Mouse (Mus musculus) liver, embryonic 14.5 days (tissue): ENCODE measurements around the gene Myb. TPM values are rescaled to one million over a fixed set of nuclear protein-coding genes. Genes with fewer than 3 reads are reported as not detected.

Experiments used
- ATAC-seq: fragments of 200-750 bp; cut with Nextera tagmentation; 2 replicates; pipeline ENCODE4 v1.8.0; 2017; ENCODE audit warnings: moderate number of reproducible peaks, mild to moderate bottlenecking, moderate library complexity; ENCODE audit not compliant: insufficient read depth
- DNase-seq, 3 experiments: peaks; one replicate each; pipeline ENCODE4 v3.0.0-alpha.2; 2012 to 2013; ENCODE audit warnings: low read depth in 3 of 3, low spot score in 3 of 3
- H3K27ac ChIP-seq: fragments of 300-500 bp; sonication (generic); 2 replicates; pipeline ENCODE4 v1.5.1; 2014; ENCODE audit warnings: moderate library complexity, mild to moderate bottlenecking, control low read depth, inconsistent platforms
- H3K27me3 ChIP-seq: fragments of 300-500 bp; sonication (generic); 2 replicates; pipeline ENCODE4 v1.6.1; 2014; ENCODE audit warnings: mild to moderate bottlenecking, low read length, moderate library complexity; ENCODE audit not compliant: control insufficient read depth, insufficient read depth
- H3K36me3 ChIP-seq: fragments of 300-500 bp; sonication (generic); replicated peaks from 2 replicates; pipeline ENCODE4 v1.6.1; 2014; ENCODE audit warnings: low read depth; ENCODE audit not compliant: control insufficient read depth, insufficient read depth
- H3K4me1 ChIP-seq, 2 experiments: fragments of 200-500 bp in 1 of 2; fragments of 300-500 bp in 1 of 2; sonication (generic) in 1 of 2; replicated peaks; 2 replicates each; pipeline ENCODE4 v1.6.1; 2012 to 2014; ENCODE audit warnings: antibody characterized with exemption in 1 of 2, inconsistent platforms in 1 of 2, low read length in 1 of 2; ENCODE audit not compliant: control insufficient read depth in 2 of 2, insufficient read depth in 2 of 2
- H3K4me2 ChIP-seq: fragments of 300-500 bp; sonication (generic); 2 replicates; pipeline ENCODE4 v1.6.1; 2014; ENCODE audit warnings: low read depth, mild to moderate bottlenecking, control low read depth, moderate library complexity
- H3K4me3 ChIP-seq, 2 experiments: fragments of 200-500 bp in 1 of 2; fragments of 300-500 bp in 1 of 2; sonication (generic) in 1 of 2; 2 replicates each; pipeline ENCODE4 v1.5.1; 2012 to 2014; ENCODE audit warnings: low read depth in 2 of 2, low read length in 2 of 2, mild to moderate bottlenecking in 2 of 2, control low read depth in 1 of 2, inconsistent platforms in 1 of 2, moderate library complexity in 1 of 2; ENCODE audit not compliant: insufficient read depth in 1 of 2
- H3K9ac ChIP-seq: fragments of 300-500 bp; sonication (generic); replicated peaks from 2 replicates; pipeline ENCODE4 v1.6.1; 2014; ENCODE audit warnings: mild to moderate bottlenecking, control low read depth, moderate library complexity
- H3K9me3 ChIP-seq: fragments of 300-500 bp; sonication (generic); 2 replicates; pipeline ENCODE4 v1.6.1; 2016; ENCODE audit warnings: low read length, mixed read lengths; ENCODE audit not compliant: control insufficient read depth
- CTCF ChIP-seq: IDR thresholded peaks from 2 replicates; pipeline ENCODE4 v1.5.1; 2016; ENCODE audit warnings: antibody characterized with exemption, low read depth, control low read depth
- EP300 ChIP-seq: IDR thresholded peaks from 2 replicates; pipeline ENCODE4 v1.6.1; 2016; ENCODE audit warnings: antibody characterized with exemption, low read depth
- WGBS: fragments of 180-500 bp; shearing (Covaris S2); extraction: QIAGEN DNeasy Blood & Tissue Kit; methylation state at CpG from one replicate; pipeline ENCODE4 v1.1.7; 2014; ENCODE audit not compliant: insufficient replicate concordance; 5-methylcytosine and 5-hydroxymethylcytosine counted together
- polyA plus RNA-seq, 2 experiments: library from polyadenylated mRNA; depleted of rRNA in 1 of 2; stranded (reverse) in 1 of 2; unstranded in 1 of 2; fragments of >200 nt; fragmentation: Nextera tagmentation in 1 of 2; extraction: Ambion mirVana in 1 of 2; gene quantifications; 2 replicates each; pipeline versions ENCODE4 v1.2.1 to v1.2.3; 2012 to 2014

Myb gene
- polyA plus RNA-seq, 2 experiments, result 11.7 to 16.9 TPM

- Histone ChIP-seq H3K4me2 (no peak overlapping the region), H3K4me1 (no peaks in the 10 kb centered on the region), H3K9ac (no peak overlapping the region), H3K36me3 (no peaks in the 10 kb centered on the region), H3K9me3 (no peaks in the 10 kb centered on the region), H3K27ac (no peak overlapping the region), H3K27me3 (no peaks in the 10 kb centered on the region), H3K4me3 (no peak overlapping the region)
- DNase-seq (no peak), ATAC-seq (no peak)
- WGBS, result 65% methylated on average over 2 of the region's 2 CpGs
- TF ChIP-seq CTCF (no peak), EP300 (no peak)
These were observed 55.6 kb downstream of the Myb start for GRCm38 (mm10) chr10:21105206-21105605.

GRCm38 (mm10) chr10:21102689-21103088 lies 58.1 kb downstream of the Myb start:
- no peaks in the 10 kb centered on the region for H3K27me3 ChIP-seq
- no peak overlapping the region for H3K9ac ChIP-seq
- WGBS, result 66% methylated on average over 7 of the region's 7 CpGs
- no peak overlapping the region for H3K27ac ChIP-seq
- H3K9me3 ChIP-seq, result no peaks in the 10 kb centered on the region
- ATAC-seq, result no peak
- no peaks in the 10 kb centered on the region for H3K4me1 ChIP-seq
- no peaks in the 10 kb centered on the region for H3K36me3 ChIP-seq
- no peak for TF ChIP-seq CTCF
- no peak for TF ChIP-seq EP300
- H3K4me3 ChIP-seq, result no peak overlapping the region
- no peak for DNase-seq
- H3K4me2 ChIP-seq, result no peak overlapping the region

- Histone ChIP-seq H3K4me1 (no peaks in the 10 kb centered on the region), H3K27ac (no peak overlapping the region), H3K4me2 (no peak overlapping the region), H3K9me3 (no peaks in the 10 kb centered on the region), H3K4me3 (no peak overlapping the region), H3K36me3 (no peaks in the 10 kb centered on the region), H3K27me3 (no peaks in the 10 kb centered on the region), H3K9ac (no peak overlapping the region)
- no peak for DNase-seq
- TF ChIP-seq CTCF (no peak), EP300 (no peak)
- WGBS, result 64% methylated on average over 4 of the region's 4 CpGs
- ATAC-seq, result no peak
These were observed 58.8 kb downstream of the Myb start for GRCm38 (mm10) chr10:21101948-21102347.

DNA sequence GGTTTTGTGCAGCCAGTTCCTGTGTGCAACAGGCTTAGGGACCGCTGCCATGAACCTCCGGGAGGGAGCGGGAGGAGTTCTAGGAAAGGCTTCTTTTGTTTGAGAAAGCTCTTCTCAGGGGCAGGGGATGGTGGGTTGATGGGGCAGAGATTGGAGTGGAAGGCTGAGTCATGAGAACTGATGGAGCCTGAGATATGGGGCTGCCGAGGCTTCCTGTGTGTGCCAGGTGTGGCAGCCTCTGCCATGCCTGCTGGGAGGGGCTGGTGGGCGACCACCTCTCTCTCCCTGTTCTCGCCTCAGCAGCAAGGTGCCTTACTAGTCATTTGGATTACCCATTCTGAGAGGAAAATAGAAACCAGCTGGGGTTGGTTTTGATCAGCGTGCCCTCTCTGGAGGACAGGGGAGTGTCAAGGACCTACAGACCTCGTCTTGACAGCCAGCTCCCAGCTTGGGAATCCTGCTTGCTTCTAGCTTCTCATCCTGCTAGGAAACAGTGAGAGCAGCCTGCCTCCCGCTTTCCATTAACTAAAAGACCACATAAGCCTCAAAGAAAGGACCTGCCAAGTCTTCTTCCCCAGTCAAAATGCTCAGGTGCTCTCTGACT lies 60.0 kb downstream of the Myb start:
- ATAC-seq (no peak), DNase-seq (no peak)
- WGBS, result 41% methylated on average over 9 of the region's 9 CpGs
- Histone ChIP-seq H3K27ac (no peak overlapping the region), H3K36me3 (no peaks in the 10 kb centered on the region), H3K9ac (no peak overlapping the region), H3K27me3 (no peaks in the 10 kb centered on the region), H3K4me3 (no peak overlapping the region), H3K4me2 (no peak overlapping the region), H3K9me3 (no peaks in the 10 kb centered on the region), H3K4me1 (no peaks in the 10 kb centered on the region)
- no peak for TF ChIP-seq EP300
- no peak for TF ChIP-seq CTCF

DNA sequence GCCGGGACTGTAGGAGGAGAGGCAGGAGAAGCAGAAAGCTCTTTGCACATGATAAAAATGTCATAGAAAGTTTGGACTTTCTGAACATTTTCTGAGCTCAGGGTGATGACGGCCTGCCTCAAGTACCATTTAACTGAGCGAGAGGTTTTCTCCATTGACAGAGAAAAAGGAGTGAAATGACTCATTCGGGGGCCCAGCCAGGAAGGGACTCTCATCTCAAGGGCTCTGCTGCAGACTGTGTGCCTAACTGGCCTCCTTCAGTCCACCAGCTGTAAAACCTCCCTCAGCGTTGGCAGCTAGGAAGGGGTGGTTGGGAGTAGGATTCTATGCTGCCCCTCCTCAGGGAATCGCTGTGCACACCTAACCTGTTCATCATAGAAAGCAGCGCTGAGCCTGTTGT lies 61.3 kb downstream of the Myb start:
- no peak overlapping the region for H3K4me3 ChIP-seq
- H3K27ac ChIP-seq, result no peak overlapping the region
- WGBS, result 63% methylated on average over 7 of the region's 7 CpGs
- TF ChIP-seq EP300 (no peak), CTCF (no peak)
- H3K9ac ChIP-seq, result no peak overlapping the region
- no peaks in the 10 kb centered on the region for H3K36me3 ChIP-seq
- H3K4me2 ChIP-seq, result no peak overlapping the region
- no peaks in the 10 kb centered on the region for H3K4me1 ChIP-seq
- H3K9me3 ChIP-seq, result no peaks in the 10 kb centered on the region
- DNase-seq, result no peak
- no peak for ATAC-seq
- H3K27me3 ChIP-seq, result no peaks in the 10 kb centered on the region
